Mouse (Mus musculus) CH12.LX (cell line): Measurements from ENCODE around the gene Cul9. TPM values are rescaled to one million over a fixed set of nuclear protein-coding genes. Genes with fewer than 3 reads are reported as not detected.

Source experiments
- DNase-seq: peaks from one replicate; pipeline ENCODE4 v3.0.0-alpha.2; 2013; ENCODE audit errors: extremely low read depth
- H3K27ac ChIP-seq: 2 replicates; pipeline ENCODE4 v1.5.1; 2012; ENCODE audit warnings: low read depth, mild to moderate bottlenecking, control low read depth, moderate library complexity; ENCODE audit not compliant: insufficient read depth
- H3K27me3 ChIP-seq: replicated peaks from 2 replicates; pipeline ENCODE3; 2012; ENCODE audit warnings: inconsistent platforms
- H3K36me3 ChIP-seq, 2 experiments: replicated peaks in 1 of 2; 2 replicates each; pipeline versions ENCODE3 to v1.6.1; 2012; ENCODE audit warnings: inconsistent platforms in 1 of 2, low read length in 1 of 2, mild to moderate bottlenecking in 1 of 2, mixed read lengths in 1 of 2, moderate library complexity in 1 of 2; ENCODE audit not compliant: control insufficient read depth in 1 of 2, insufficient read depth in 1 of 2
- H3K4me1 ChIP-seq, 2 experiments: 2 replicates each; pipeline ENCODE4 v1.6.1; 2012; ENCODE audit warnings: inconsistent platforms in 1 of 2, moderate library complexity in 1 of 2; ENCODE audit not compliant: insufficient read depth in 2 of 2, control insufficient read depth in 1 of 2
- H3K4me2 ChIP-seq: 2 replicates; pipeline ENCODE4 v1.6.1; 2012; ENCODE audit warnings: low read depth, mild to moderate bottlenecking, control low read depth; ENCODE audit not compliant: poor library complexity, insufficient read depth, severe bottlenecking
- H3K4me3 ChIP-seq, 3 experiments: fragments of 150-350 bp in 1 of 3; sonication (generic) in 1 of 3; replicated peaks in 1 of 3; 2 replicates each; pipeline versions ENCODE3 to v1.5.1; 2011 to 2012; ENCODE audit warnings: low read depth in 2 of 3, low read length in 2 of 3, mild to moderate bottlenecking in 2 of 3, moderate library complexity in 2 of 3, control low read depth in 1 of 3, improper control_type of control experiment in 1 of 3, inconsistent platforms in 1 of 3, mixed read lengths in 1 of 3; ENCODE audit not compliant: poor library complexity in 1 of 3
- H3K79me2 ChIP-seq: replicated peaks from 2 replicates; pipeline ENCODE4 v1.6.1; 2012; ENCODE audit warnings: mild to moderate bottlenecking, moderate library complexity; ENCODE audit not compliant: control insufficient read depth, poor library complexity, insufficient read depth, severe bottlenecking; ENCODE audit errors: extremely low read depth
- H3K9ac ChIP-seq: 2 replicates; pipeline ENCODE4 v1.6.1; 2012; ENCODE audit warnings: low read depth, mild to moderate bottlenecking, control low read depth, moderate library complexity; ENCODE audit not compliant: insufficient read depth
- H3K9me3 ChIP-seq: replicated peaks from 2 replicates; pipeline ENCODE3; 2012; ENCODE audit warnings: low read length, inconsistent platforms, mixed read lengths
- BHLHE40 ChIP-seq: IDR thresholded peaks from 2 replicates; pipeline ENCODE4 v1.6.1; 2011; ENCODE audit warnings: mild to moderate bottlenecking, low read depth, low read length, improper control_type of control experiment
- CHD2 ChIP-seq: IDR thresholded peaks from 2 replicates; pipeline ENCODE4 v1.6.1; 2011; ENCODE audit warnings: low read length, improper control_type of control experiment
- CTCF ChIP-seq, 2 experiments: IDR thresholded peaks in 1 of 2; conservative IDR thresholded peaks in 1 of 2; 2 replicates each; pipeline ENCODE4 v1.5.1; 2011 to 2012; ENCODE audit warnings: low read depth in 2 of 2, low read length in 2 of 2, improper control_type of control experiment in 1 of 2, inconsistent platforms in 1 of 2, mild to moderate bottlenecking in 1 of 2, moderate library complexity in 1 of 2
- ELF1 ChIP-seq: IDR thresholded peaks from 2 replicates; pipeline ENCODE4 v1.6.1; 2014; ENCODE audit warnings: low read depth, mild to moderate bottlenecking, inconsistent platforms, low read length, improper control_type of control experiment
- EP300 ChIP-seq: IDR thresholded peaks from 2 replicates; pipeline ENCODE4 v1.6.1; 2011; ENCODE audit warnings: low read length, improper control_type of control experiment
- GABPA ChIP-seq: IDR thresholded peaks from 2 replicates; pipeline ENCODE4 v1.6.1; 2012; ENCODE audit warnings: low read depth, low read length, improper control_type of control experiment, inconsistent platforms; ENCODE audit not compliant: insufficient replicate concordance
- HCFC1 ChIP-seq: IDR thresholded peaks from 2 replicates; pipeline ENCODE4 v1.6.1; 2012; ENCODE audit warnings: low read depth, mild to moderate bottlenecking, inconsistent platforms, low read length, improper control_type of control experiment
- JUN ChIP-seq: IDR thresholded peaks from 2 replicates; pipeline ENCODE4 v1.6.1; 2011; ENCODE audit warnings: low read depth, mild to moderate bottlenecking, low read length, improper control_type of control experiment, moderate library complexity; ENCODE audit not compliant: insufficient read depth
- JUND ChIP-seq: conservative IDR thresholded peaks from 2 replicates; pipeline ENCODE4 v1.6.1; 2011; ENCODE audit warnings: low read depth, low read length, improper control_type of control experiment
- KAT2A ChIP-seq: IDR thresholded peaks from 2 replicates; pipeline ENCODE4 v1.6.1; 2012; ENCODE audit warnings: low read length, improper control_type of control experiment, inconsistent platforms; ENCODE audit not compliant: insufficient replicate concordance
- MAX ChIP-seq: IDR thresholded peaks from 2 replicates; pipeline ENCODE4 v1.6.1; 2011; ENCODE audit warnings: low read length, improper control_type of control experiment
- MAZ ChIP-seq: IDR thresholded peaks from 2 replicates; pipeline ENCODE4 v1.6.1; 2012; ENCODE audit warnings: low read depth, mild to moderate bottlenecking, inconsistent platforms, low read length, improper control_type of control experiment, moderate library complexity
- MEF2A ChIP-seq: IDR thresholded peaks from 2 replicates; pipeline ENCODE4 v1.6.1; 2014; ENCODE audit warnings: low read depth, mild to moderate bottlenecking, inconsistent platforms, low read length, improper control_type of control experiment, borderline replicate concordance
- NRF1 ChIP-seq: IDR thresholded peaks from 2 replicates; pipeline ENCODE4 v1.6.1; 2014; ENCODE audit warnings: low read depth, mild to moderate bottlenecking, inconsistent platforms, low read length, improper control_type of control experiment, moderate library complexity
- PAX5 ChIP-seq: IDR thresholded peaks from 2 replicates; pipeline ENCODE4 v1.6.1; 2012; ENCODE audit warnings: low read length, inconsistent platforms, mixed read lengths
- RAD21 ChIP-seq: IDR thresholded peaks from 2 replicates; pipeline ENCODE4 v1.6.1; 2011; ENCODE audit warnings: low read depth, mild to moderate bottlenecking, low read length, improper control_type of control experiment, moderate library complexity
- RCOR1 ChIP-seq: conservative IDR thresholded peaks from 2 replicates; pipeline ENCODE4 v1.6.1; 2012; ENCODE audit warnings: low read depth, mild to moderate bottlenecking, inconsistent platforms, low read length, improper control_type of control experiment
- SMC3 ChIP-seq: IDR thresholded peaks from 2 replicates; pipeline ENCODE4 v1.6.1; 2011; ENCODE audit warnings: low read depth, low read length, improper control_type of control experiment
- TBP ChIP-seq: conservative IDR thresholded peaks from 2 replicates; pipeline ENCODE4 v1.6.1; 2011; ENCODE audit warnings: low read depth, low read length, improper control_type of control experiment
- TCF12 ChIP-seq: IDR thresholded peaks from 2 replicates; pipeline ENCODE4 v1.6.1; 2014; ENCODE audit warnings: low read depth, mild to moderate bottlenecking, inconsistent platforms, low read length, improper control_type of control experiment
- UBTF ChIP-seq: IDR thresholded peaks from 2 replicates; pipeline ENCODE4 v1.6.1; 2012; ENCODE audit warnings: low read depth, mild to moderate bottlenecking, inconsistent platforms, low read length, improper control_type of control experiment, moderate library complexity
- USF2 ChIP-seq: conservative IDR thresholded peaks from 2 replicates; pipeline ENCODE4 v1.6.1; 2011; ENCODE audit warnings: low read depth, low read length, improper control_type of control experiment
- ZC3H11A ChIP-seq: IDR thresholded peaks from 2 replicates; pipeline ENCODE4 v1.6.1; 2012; ENCODE audit warnings: low read depth, mild to moderate bottlenecking, inconsistent platforms, low read length, improper control_type of control experiment
- ZKSCAN1 ChIP-seq: IDR thresholded peaks from 2 replicates; pipeline ENCODE4 v1.6.1; 2012; ENCODE audit warnings: low read depth, inconsistent platforms, low read length, improper control_type of control experiment, borderline replicate concordance
- ZMIZ1 ChIP-seq: IDR thresholded peaks from 2 replicates; pipeline ENCODE4 v1.6.1; 2012; ENCODE audit warnings: low read depth, mild to moderate bottlenecking, inconsistent platforms, low read length, improper control_type of control experiment
- dilution Hi-C: fragments of 300-500 bp; cut with MboI; formaldehyde crosslinking; loops from 2 replicates; pipeline ENCODE4 v1.14.3; 2020; ENCODE audit warnings: low sequenced_read_pairs; ENCODE audit not compliant: extremely low pct_unique_long_range_greater_than_20kb, extremely low pct_ligation_motif_present
- in situ Hi-C: fragments of 300-500 bp; cut with MboI; formaldehyde crosslinking; loops from 3 replicates; pipeline ENCODE4 v1.14.3; 2019; ENCODE audit warnings: low sequenced_read_pairs, low pct_ligation_motif_present, low pct_unique_long_range_greater_than_20kb, mixed read lengths
- polyA plus RNA-seq: library from polyadenylated mRNA; unstranded; fragments of >175 nt; gene quantifications from 2 replicates; pipeline ENCODE4 v1.2.1, GENCODE M21; 2012; ENCODE audit warnings: low read depth; ENCODE audit not compliant: insufficient read length
- total RNA-seq, 2 experiments: library from RNA; depleted of rRNA; stranded (reverse); fragments of 300-350 nt in 1 of 2; fragments of >200 nt in 1 of 2; gene quantifications; 2 replicates each; pipeline ENCODE4 v1.2.3; 2012 to 2014

Cul9 gene
- total and polyA plus RNA-seq, 3 experiments = 0.08 to 0.27 TPM; not detected in 1

GRCm38 (mm10) chr17:46513329-46513728, 32.9 kb downstream of the Cul9 start:
- in situ Hi-C loops = no loop called here
- no peak for DNase-seq
- Histone ChIP-seq H3K4me2 (no peak overlapping the region), H3K27ac (no peak overlapping the region), H3K36me3 (no peaks in the 10 kb centered on the region), H3K27me3 (no peaks in the 10 kb centered on the region), H3K9me3 (no peaks in the 10 kb centered on the region), H3K4me1 (no peaks in the 10 kb centered on the region), H3K4me3 (no peak overlapping the region), H3K9ac (no peak overlapping the region), H3K79me2 (no peaks in the 10 kb centered on the region)
- TF ChIP-seq HCFC1 (peak; percentile 89), MEF2A (no peak), JUND (no peak), KAT2A (peak; percentile 84; the same call in 1 of the 2 replicates)
- dilution Hi-C loops = no loop called here

GRCm38 (mm10) chr17:46511059-46511710, 35.0 kb downstream of the Cul9 start:
- H3K9ac ChIP-seq = no peak overlapping the region
- TF ChIP-seq TCF12 = 0 out of 2 replicates have a peak, but pooled peaks have one; percentile 21
- peak; percentile 79 for TF ChIP-seq RAD21
- TF ChIP-seq NRF1 = peak; percentile 14; the same call in 1 of the 2 replicates
- TF ChIP-seq CTCF (conservative IDR thresholded peaks at IDR 0.05 in 1 of 2, IDR thresholded peaks at IDR 0.05 in 1 of 2; ENCODE audit: low read depth in 2 of 2, low read length in 2 of 2) = peak in 1 of 2 experiments; percentile 74; a peak in 2 of 4 replicates
- TF ChIP-seq SMC3 = peak; percentile 65
- TF ChIP-seq JUND = no peak
- no peak for TF ChIP-seq MEF2A
- H3K27me3 ChIP-seq = no peaks in the 10 kb centered on the region
- no peak overlapping the region for H3K4me3 ChIP-seq
- no peak overlapping the region for H3K4me2 ChIP-seq
- no peak overlapping the region for H3K27ac ChIP-seq
- H3K4me1 ChIP-seq = no peaks in the 10 kb centered on the region
- dilution Hi-C loops (no loop called here), in situ Hi-C loops (no loop called here)
- no peaks in the 10 kb centered on the region for H3K79me2 ChIP-seq
- H3K36me3 ChIP-seq = no peaks in the 10 kb centered on the region
- H3K9me3 ChIP-seq = no peaks in the 10 kb centered on the region
- DNase-seq = peak; percentile 27

DNA sequence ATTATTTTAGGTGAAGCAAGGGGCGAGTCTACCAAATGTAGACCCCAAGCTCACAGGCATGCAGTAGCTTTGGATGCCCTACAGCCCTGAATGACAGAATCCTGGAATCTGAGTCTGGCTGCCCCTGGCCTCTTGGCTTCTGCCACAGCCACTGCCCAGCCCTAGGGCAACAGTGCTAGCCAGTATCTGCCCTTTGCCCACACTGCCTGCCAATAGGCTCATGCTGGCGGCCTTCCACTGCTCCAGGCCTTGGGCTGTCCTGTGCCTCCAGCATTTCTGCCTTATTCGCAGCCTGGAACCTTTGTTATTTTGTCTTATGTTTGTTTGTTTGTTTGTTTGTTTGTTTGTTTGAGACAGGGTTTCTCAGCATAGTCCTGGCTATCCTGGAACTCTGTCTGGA, 40.6 kb downstream of the Cul9 start:
- Histone ChIP-seq H3K4me2 (no peak overlapping the region), H3K79me2 (no peaks in the 10 kb centered on the region), H3K9ac (no peak overlapping the region), H3K9me3 (no peaks in the 10 kb centered on the region), H3K27ac (no peak overlapping the region), H3K36me3 (peaks cover 0 to 12% of the 10 kb centered on the region in 2 experiments), H3K4me1 (no peaks in the 10 kb centered on the region), H3K4me3 (no peak overlapping the region), H3K27me3 (no peaks in the 10 kb centered on the region)
- TF ChIP-seq KAT2A = no peak
- no peak for TF ChIP-seq RCOR1
- TF ChIP-seq HCFC1 = no peak
- no peak for TF ChIP-seq ELF1
- TF ChIP-seq TCF12 = no peak
- TF ChIP-seq MAX = no peak
- TF ChIP-seq ZC3H11A = no peak
- TF ChIP-seq CTCF (conservative IDR thresholded peaks at IDR 0.05 in 1 of 2, IDR thresholded peaks at IDR 0.05 in 1 of 2; ENCODE audit: low read depth in 2 of 2, low read length in 2 of 2) = no peak
- TF ChIP-seq CHD2 = no peak
- TF ChIP-seq GABPA = no peak
- TF ChIP-seq PAX5 = no peak
- no peak for TF ChIP-seq ZKSCAN1
- no peak for TF ChIP-seq JUN
- TF ChIP-seq BHLHE40 = no peak
- no peak for TF ChIP-seq USF2
- no peak for TF ChIP-seq MAZ
- no peak for TF ChIP-seq TBP
- no peak for TF ChIP-seq EP300
- TF ChIP-seq ZMIZ1 = no peak
- no peak for TF ChIP-seq UBTF
- in situ Hi-C loops (no loop called here), dilution Hi-C loops (no loop called here)
- no peak for DNase-seq
